Mouse (Mus musculus): ENCODE measurements around the gene Clrn3. TPM values are rescaled to one million over a fixed set of nuclear protein-coding genes. Genes with fewer than 3 reads are reported as not detected.

Gene Clrn3
- total and polyA plus RNA-seq, 3 experiments: not detected

GRCm38 (mm10) chr7:135537948-135538741, 9.7 kb upstream of the Clrn3 start:
- in situ Hi-C loops (cut with MboI; ENCODE audit: low pct_ligation_motif_present, low pct_unique_long_range_greater_than_20kb, low sequenced_read_pairs): no loop called here
- H3K79me2 ChIP-seq (replicated peaks; ENCODE audit: control insufficient read depth, extremely low read depth, insufficient read depth, poor library complexity, severe bottlenecking): no peaks in the 10 kb centered on the region
- dilution Hi-C loops (cut with MboI; ENCODE audit: extremely low pct_ligation_motif_present, extremely low pct_unique_long_range_greater_than_20kb, low sequenced_read_pairs): no loop called here
- H3K27ac ChIP-seq (ENCODE audit: insufficient read depth, low read depth): no peak overlapping the region
- no peaks in the 10 kb centered on the region for H3K36me3 ChIP-seq (replicated peaks in 1 of 2; ENCODE audit: control insufficient read depth in 1 of 2, insufficient read depth in 1 of 2, low read length in 1 of 2)
- H3K9me3 ChIP-seq (replicated peaks; ENCODE audit: low read length): no peaks in the 10 kb centered on the region
- DNase-seq (ENCODE audit: extremely low read depth): no peak
- H3K4me2 ChIP-seq (ENCODE audit: insufficient read depth, low read depth, poor library complexity, severe bottlenecking): no peak overlapping the region
- H3K9ac ChIP-seq (ENCODE audit: insufficient read depth, low read depth): no peak overlapping the region
- peaks cover 3 to 4% of the 10 kb centered on the region in 2 experiments; a peak in 1 of 4 replicates for H3K4me1 ChIP-seq (ENCODE audit: control insufficient read depth in 1 of 2, insufficient read depth in 2 of 2)
- no peaks in the 10 kb centered on the region for H3K27me3 ChIP-seq (replicated peaks)
- TF ChIP-seq JUN (IDR thresholded peaks at IDR 0.05; ENCODE audit: insufficient read depth, low read depth, low read length): no peak
- TF ChIP-seq ELF1 (IDR thresholded peaks at IDR 0.05; ENCODE audit: low read depth, low read length): no peak
- TF ChIP-seq GABPA (IDR thresholded peaks at IDR 0.05; ENCODE audit: insufficient replicate concordance, low read depth, low read length): no peak
- no peak for TF ChIP-seq MYC (IDR thresholded peaks at IDR 0.05; ENCODE audit: low read depth, low read length)
- no peak for TF ChIP-seq UBTF (IDR thresholded peaks at IDR 0.05; ENCODE audit: low read depth, low read length)
- TF ChIP-seq POLR2AphosphoS2 (IDR thresholded peaks at IDR 0.05; ENCODE audit: low read depth, low read length): no peak
- TF ChIP-seq TBP (conservative IDR thresholded peaks at IDR 0.05; ENCODE audit: low read depth, low read length): no peak
- no peak for TF ChIP-seq MEF2A (IDR thresholded peaks at IDR 0.05; ENCODE audit: borderline replicate concordance, low read depth, low read length)
- no peak for TF ChIP-seq USF1 (IDR thresholded peaks at IDR 0.05; ENCODE audit: low read depth, low read length)
- no peak for TF ChIP-seq BHLHE40 (IDR thresholded peaks at IDR 0.05; ENCODE audit: low read depth, low read length)
- TF ChIP-seq SMC3 (IDR thresholded peaks at IDR 0.05; ENCODE audit: low read depth, low read length): no peak
- no peak for TF ChIP-seq JUND (conservative IDR thresholded peaks at IDR 0.05; ENCODE audit: low read depth, low read length)
- no peak overlapping the region for H3K4me3 ChIP-seq (replicated peaks in 1 of 3; ENCODE audit: low read depth in 2 of 3, low read length in 2 of 3, poor library complexity in 1 of 3)

- in situ Hi-C loops (cut with MboI; ENCODE audit: low pct_ligation_motif_present, low pct_unique_long_range_greater_than_20kb, low sequenced_read_pairs) (no loop called here), dilution Hi-C loops (cut with MboI; ENCODE audit: extremely low pct_ligation_motif_present, extremely low pct_unique_long_range_greater_than_20kb, low sequenced_read_pairs) (no loop called here)
- Histone ChIP-seq H3K9ac (ENCODE audit: insufficient read depth, low read depth) (no peak within 1 kb of the TSS), H3K36me3 (replicated peaks in 1 of 2; ENCODE audit: control insufficient read depth in 1 of 2, insufficient read depth in 1 of 2, low read length in 1 of 2) (no peaks in the 10 kb centered on the region), H3K9me3 (replicated peaks; ENCODE audit: low read length) (no peaks in the 10 kb centered on the region), H3K27me3 (replicated peaks) (no peaks in the 10 kb centered on the region), H3K4me3 (replicated peaks in 1 of 3; ENCODE audit: low read depth in 2 of 3, low read length in 2 of 3, poor library complexity in 1 of 3) (no peak within 1 kb of the TSS), H3K4me2 (ENCODE audit: insufficient read depth, low read depth, poor library complexity, severe bottlenecking) (no peak within 1 kb of the TSS), H3K4me1 (ENCODE audit: control insufficient read depth in 1 of 2, insufficient read depth in 2 of 2) (0 out of 4 replicates have a peak, but pooled peaks cover 0 to 4% of the 10 kb centered on the region in 2 experiments), H3K27ac (ENCODE audit: insufficient read depth, low read depth) (no peak within 1 kb of the TSS), H3K79me2 (replicated peaks; ENCODE audit: control insufficient read depth, extremely low read depth, insufficient read depth, poor library complexity, severe bottlenecking) (no peaks in the 10 kb centered on the region)
- TF ChIP-seq SMC3 (IDR thresholded peaks at IDR 0.05; ENCODE audit: low read depth, low read length): peak; percentile 41
- TF ChIP-seq CTCF (conservative IDR thresholded peaks at IDR 0.05 in 1 of 2, IDR thresholded peaks at IDR 0.05 in 1 of 2; ENCODE audit: low read depth in 2 of 2, low read length in 2 of 2): peak in 1 of 2 experiments; percentile 37; a peak in 2 of 4 replicates
- TF ChIP-seq CHD2 (IDR thresholded peaks at IDR 0.05; ENCODE audit: low read length): no peak
- DNase-seq (ENCODE audit: extremely low read depth): no peak
These were observed 9.0 kb upstream of the Clrn3 start, which contains the start of gene Ptpre for GRCm38 (mm10) chr7:135537341-135537901. Gene Ptpre, plus strand, starts transcription at chr7:135537481.
